Mouse (Mus musculus) kidney, postnatal 10 days (tissue): ENCODE data around the gene Gdpd4.

Source experiments
- DNase-seq: peaks from one replicate; pipeline ENCODE4 v3.0.0; 2021; ENCODE audit warnings: mixed read lengths

The Gdpd4 gene

GRCm38 (mm10) chr7:98086346-98086745 is 166.6 kb downstream of the Gdpd4 start:
- no peak for DNase-seq

- no peak for DNase-seq
Observed at GRCm38 (mm10) chr7:98095852-98096251, 176.1 kb downstream of the Gdpd4 start.

GRCm38 (mm10) chr7:98097557-98097956 is 177.8 kb downstream of the Gdpd4 start:
- no peak for DNase-seq
